Mouse (Mus musculus) liver, embryonic 16.5 days (tissue): ENCODE results near the gene Gm42906. TPM values are rescaled to one million over a fixed set of nuclear protein-coding genes. Genes with fewer than 3 reads are reported as not detected.

ENCODE experiments used
- ATAC-seq: fragments of 200-750 bp; cut with Nextera tagmentation; 2 replicates; pipeline ENCODE4 v1.8.0; 2017; ENCODE audit warnings: low read depth, mild to moderate bottlenecking, moderate number of reproducible peaks, moderate library complexity
- H3K27ac ChIP-seq: fragments of 300-500 bp; sonication (generic); 2 replicates; pipeline ENCODE4 v1.5.1; 2014; ENCODE audit warnings: mild to moderate bottlenecking, low read length
- H3K27me3 ChIP-seq: fragments of 300-500 bp; sonication (generic); 2 replicates; pipeline ENCODE4 v1.6.1; 2014; ENCODE audit warnings: low read depth, low read length, mixed read lengths; ENCODE audit not compliant: control insufficient read depth, insufficient read depth
- H3K36me3 ChIP-seq: fragments of 300-500 bp; sonication (generic); 2 replicates; pipeline ENCODE4 v1.6.1; 2014; ENCODE audit warnings: mild to moderate bottlenecking; ENCODE audit not compliant: control insufficient read depth, insufficient read depth
- H3K4me1 ChIP-seq: fragments of 300-500 bp; sonication (generic); 2 replicates; pipeline ENCODE4 v1.6.1; 2014; ENCODE audit warnings: low read depth, low read length, mixed read lengths; ENCODE audit not compliant: control insufficient read depth
- H3K4me2 ChIP-seq: fragments of 300-500 bp; sonication (generic); 2 replicates; pipeline ENCODE4 v1.6.1; 2014; ENCODE audit warnings: low read depth, low read length, mixed read lengths
- H3K4me3 ChIP-seq: fragments of 300-500 bp; sonication (generic); 2 replicates; pipeline ENCODE4 v1.5.1; 2014; ENCODE audit warnings: low read depth, mild to moderate bottlenecking, low read length
- H3K9ac ChIP-seq: fragments of 300-500 bp; sonication (generic); 2 replicates; pipeline ENCODE4 v1.6.1; 2014; ENCODE audit warnings: low read depth, low read length
- H3K9me3 ChIP-seq: fragments of 300-500 bp; sonication (generic); replicated peaks from 2 replicates; pipeline ENCODE4 v1.6.1; 2016; ENCODE audit warnings: low read length; ENCODE audit not compliant: control insufficient read depth
- WGBS: fragments of 180-500 bp; shearing (Covaris S2); extraction: QIAGEN DNeasy Blood & Tissue Kit; methylation state at CpG from one replicate; pipeline ENCODE4 v1.1.7; 2014; ENCODE audit not compliant: insufficient replicate concordance; 5-methylcytosine and 5-hydroxymethylcytosine counted together
- polyA plus RNA-seq: library from polyadenylated mRNA; unstranded; fragments of >200 nt; fragmentation: Nextera tagmentation; extraction: Ambion mirVana; gene quantifications from 2 replicates; pipeline ENCODE4 v1.2.1, GENCODE M21; 2015

The Gm42906 gene
- polyA plus RNA-seq, 1 experiment from 2014 or later, result not detected

- Histone ChIP-seq H3K27ac (no peak overlapping the region), H3K4me3 (no peak overlapping the region), H3K4me2 (no peak overlapping the region), H3K9me3 (no peaks in the 10 kb centered on the region), H3K36me3 (no peaks in the 10 kb centered on the region), H3K27me3 (no peaks in the 10 kb centered on the region), H3K9ac (no peak overlapping the region), H3K4me1 (no peaks in the 10 kb centered on the region)
- ATAC-seq, result no peak
- WGBS, result 69% methylated on average over 3 of the region's 3 CpGs
Observed at GRCm38 (mm10) chr5:151348418-151348817, 79.5 kb downstream of the Gm42906 start.

- no peak for ATAC-seq
- no peaks in the 10 kb centered on the region for H3K9me3 ChIP-seq
- WGBS, result 72% methylated on average over 8 of the region's 8 CpGs
- H3K4me1 ChIP-seq, result no peaks in the 10 kb centered on the region
- no peak overlapping the region for H3K9ac ChIP-seq
- H3K4me3 ChIP-seq, result no peak overlapping the region
- no peak overlapping the region for H3K4me2 ChIP-seq
- H3K36me3 ChIP-seq, result no peaks in the 10 kb centered on the region
- H3K27me3 ChIP-seq, result no peaks in the 10 kb centered on the region
- H3K27ac ChIP-seq, result no peak overlapping the region
Observed at GRCm38 (mm10) chr5:151346626-151347025, 81.3 kb downstream of the Gm42906 start.

GRCm38 (mm10) chr5:151344737-151345136 lies 83.2 kb downstream of the Gm42906 start:
- 29% methylated on average over 4 of the region's 4 CpGs for WGBS
- ATAC-seq, result no peak
- Histone ChIP-seq H3K27me3 (no peaks in the 10 kb centered on the region), H3K9ac (no peak overlapping the region), H3K4me3 (no peak overlapping the region), H3K4me2 (no peak overlapping the region), H3K9me3 (no peaks in the 10 kb centered on the region), H3K36me3 (no peaks in the 10 kb centered on the region), H3K4me1 (no peaks in the 10 kb centered on the region), H3K27ac (no peak overlapping the region)

GRCm38 (mm10) chr5:151333686-151334085 lies 94.3 kb downstream of the Gm42906 start:
- ATAC-seq, result no peak
- H3K4me2 ChIP-seq, result no peak overlapping the region
- H3K9me3 ChIP-seq, result no peaks in the 10 kb centered on the region
- H3K4me1 ChIP-seq, result no peaks in the 10 kb centered on the region
- no peaks in the 10 kb centered on the region for H3K36me3 ChIP-seq
- no peak overlapping the region for H3K27ac ChIP-seq
- no peak overlapping the region for H3K9ac ChIP-seq
- no peaks in the 10 kb centered on the region for H3K27me3 ChIP-seq
- no peak overlapping the region for H3K4me3 ChIP-seq

GRCm38 (mm10) chr5:151333191-151333594 lies 94.8 kb downstream of the Gm42906 start:
- Histone ChIP-seq H3K27me3 (no peaks in the 10 kb centered on the region), H3K27ac (no peak overlapping the region), H3K36me3 (no peaks in the 10 kb centered on the region), H3K4me2 (no peak overlapping the region), H3K4me1 (no peaks in the 10 kb centered on the region), H3K9ac (no peak overlapping the region), H3K9me3 (no peaks in the 10 kb centered on the region), H3K4me3 (no peak overlapping the region)
- ATAC-seq, result no peak

- no peak overlapping the region for H3K27ac ChIP-seq
Observed at GRCm38 (mm10) chr5:151315804-151316597, 112.0 kb downstream of the Gm42906 start.

GRCm38 (mm10) chr5:151300286-151300685 lies 127.7 kb downstream of the Gm42906 start:
- no peak overlapping the region for H3K27ac ChIP-seq
- no peak for ATAC-seq
- no peaks in the 10 kb centered on the region for H3K36me3 ChIP-seq
- no peaks in the 10 kb centered on the region for H3K27me3 ChIP-seq
- H3K4me2 ChIP-seq, result no peak overlapping the region
- H3K4me1 ChIP-seq, result no peaks in the 10 kb centered on the region
- no peaks in the 10 kb centered on the region for H3K9me3 ChIP-seq
- 53% methylated on average over 2 of the region's 2 CpGs for WGBS
- no peak overlapping the region for H3K9ac ChIP-seq
- no peak overlapping the region for H3K4me3 ChIP-seq

More at GRCm38 (mm10) chr5:151315804-151316597, 112.0 kb downstream of the Gm42906 start:
- Histone ChIP-seq H3K4me3 (no peak overlapping the region), H3K27me3 (no peaks in the 10 kb centered on the region), H3K4me2 (no peak overlapping the region), H3K9me3 (no peaks in the 10 kb centered on the region), H3K36me3 (no peaks in the 10 kb centered on the region), H3K9ac (no peak overlapping the region), H3K4me1 (no peaks in the 10 kb centered on the region)
- 50% methylated on average over 10 of the region's 10 CpGs for WGBS
- ATAC-seq, result no peak

GRCm38 (mm10) chr5:151299576-151299975 lies 128.4 kb downstream of the Gm42906 start:
- no peak overlapping the region for H3K4me3 ChIP-seq
- ATAC-seq, result no peak
- no peak overlapping the region for H3K9ac ChIP-seq
- H3K4me2 ChIP-seq, result no peak overlapping the region
- 73% methylated on average over 7 of the region's 7 CpGs for WGBS
- no peaks in the 10 kb centered on the region for H3K27me3 ChIP-seq
- no peaks in the 10 kb centered on the region for H3K36me3 ChIP-seq
- no peak overlapping the region for H3K27ac ChIP-seq
- no peaks in the 10 kb centered on the region for H3K9me3 ChIP-seq
- H3K4me1 ChIP-seq, result no peaks in the 10 kb centered on the region

GRCm38 (mm10) chr5:151298371-151298770 lies 129.6 kb downstream of the Gm42906 start:
- no peak overlapping the region for H3K27ac ChIP-seq

More at GRCm38 (mm10) chr5:151298371-151298770, 129.6 kb downstream of the Gm42906 start:
- H3K27me3 ChIP-seq, result no peaks in the 10 kb centered on the region
- H3K4me3 ChIP-seq, result no peak overlapping the region
- H3K9me3 ChIP-seq, result no peaks in the 10 kb centered on the region
- 54% methylated on average over 4 of the region's 4 CpGs for WGBS
- no peaks in the 10 kb centered on the region for H3K4me1 ChIP-seq
- no peak for ATAC-seq
- no peaks in the 10 kb centered on the region for H3K36me3 ChIP-seq
- no peak overlapping the region for H3K4me2 ChIP-seq
- no peak overlapping the region for H3K9ac ChIP-seq
